Mouse (Mus musculus) liver, embryonic 16.5 days (tissue): ENCODE results near the gene Psme4. TPM values are rescaled to one million over a fixed set of nuclear protein-coding genes. Genes with fewer than 3 reads are reported as not detected.

Source experiments
- ATAC-seq: fragments of 200-750 bp; cut with Nextera tagmentation; 2 replicates; pipeline ENCODE4 v1.8.0; 2017; ENCODE audit warnings: low read depth, mild to moderate bottlenecking, moderate number of reproducible peaks, moderate library complexity
- H3K27ac ChIP-seq: fragments of 300-500 bp; sonication (generic); 2 replicates; pipeline ENCODE4 v1.5.1; 2014; ENCODE audit warnings: mild to moderate bottlenecking, low read length
- H3K27me3 ChIP-seq: fragments of 300-500 bp; sonication (generic); 2 replicates; pipeline ENCODE4 v1.6.1; 2014; ENCODE audit warnings: low read depth, low read length, mixed read lengths; ENCODE audit not compliant: control insufficient read depth, insufficient read depth
- H3K36me3 ChIP-seq: fragments of 300-500 bp; sonication (generic); 2 replicates; pipeline ENCODE4 v1.6.1; 2014; ENCODE audit warnings: mild to moderate bottlenecking; ENCODE audit not compliant: control insufficient read depth, insufficient read depth
- H3K4me1 ChIP-seq: fragments of 300-500 bp; sonication (generic); 2 replicates; pipeline ENCODE4 v1.6.1; 2014; ENCODE audit warnings: low read depth, low read length, mixed read lengths; ENCODE audit not compliant: control insufficient read depth
- H3K4me2 ChIP-seq: fragments of 300-500 bp; sonication (generic); 2 replicates; pipeline ENCODE4 v1.6.1; 2014; ENCODE audit warnings: low read depth, low read length, mixed read lengths
- H3K4me3 ChIP-seq: fragments of 300-500 bp; sonication (generic); 2 replicates; pipeline ENCODE4 v1.5.1; 2014; ENCODE audit warnings: low read depth, mild to moderate bottlenecking, low read length
- H3K9ac ChIP-seq: fragments of 300-500 bp; sonication (generic); 2 replicates; pipeline ENCODE4 v1.6.1; 2014; ENCODE audit warnings: low read depth, low read length
- H3K9me3 ChIP-seq: fragments of 300-500 bp; sonication (generic); replicated peaks from 2 replicates; pipeline ENCODE4 v1.6.1; 2016; ENCODE audit warnings: low read length; ENCODE audit not compliant: control insufficient read depth
- WGBS: fragments of 180-500 bp; shearing (Covaris S2); extraction: QIAGEN DNeasy Blood & Tissue Kit; methylation state at CpG from one replicate; pipeline ENCODE4 v1.1.7; 2014; ENCODE audit not compliant: insufficient replicate concordance; 5-methylcytosine and 5-hydroxymethylcytosine counted together
- polyA plus RNA-seq: library from polyadenylated mRNA; unstranded; fragments of >200 nt; fragmentation: Nextera tagmentation; extraction: Ambion mirVana; gene quantifications from 2 replicates; pipeline ENCODE4 v1.2.1, GENCODE M21; 2015

The Psme4 gene
- polyA plus RNA-seq, 1 experiment from 2014 or later, result 7.2 TPM

- no peaks in the 10 kb centered on the region for H3K27me3 ChIP-seq
- H3K9me3 ChIP-seq, result no peaks in the 10 kb centered on the region
These were observed 127.8 kb downstream of the Psme4 start for GRCm38 (mm10) chr11:30899312-30899711.

DNA sequence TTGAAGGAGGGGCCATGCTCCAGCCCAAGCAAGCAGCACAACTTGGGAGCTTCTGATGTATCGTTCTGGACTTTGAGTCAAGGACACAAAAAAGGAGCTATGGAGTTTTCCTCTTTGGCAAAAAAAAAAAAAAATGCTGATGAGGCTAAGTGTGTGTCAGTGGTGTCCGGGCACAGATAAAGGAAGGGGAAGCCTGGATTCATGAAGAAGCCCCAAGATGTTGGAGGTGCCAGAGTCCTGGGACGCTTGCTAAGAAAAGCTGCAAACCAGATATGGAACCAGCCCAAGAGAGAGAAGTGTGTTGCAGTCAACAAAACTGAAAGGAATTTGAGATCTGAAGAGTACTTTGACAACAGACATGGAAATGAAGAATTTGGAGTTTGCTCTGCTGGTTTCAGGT is 140.8 kb downstream of the Psme4 start:
- Histone ChIP-seq H3K27ac (no peak overlapping the region), H3K4me1 (no peaks in the 10 kb centered on the region), H3K9ac (no peak overlapping the region), H3K27me3 (no peaks in the 10 kb centered on the region), H3K4me3 (no peak overlapping the region), H3K9me3 (no peaks in the 10 kb centered on the region), H3K36me3 (no peaks in the 10 kb centered on the region), H3K4me2 (no peak overlapping the region)
- WGBS, result 55% methylated on average over 3 of the region's 3 CpGs
- no peak for ATAC-seq

More at GRCm38 (mm10) chr11:30899312-30899711, 127.8 kb downstream of the Psme4 start:
- Histone ChIP-seq H3K4me2 (no peak overlapping the region), H3K4me3 (no peak overlapping the region), H3K4me1 (no peaks in the 10 kb centered on the region), H3K9ac (no peak overlapping the region), H3K36me3 (no peaks in the 10 kb centered on the region), H3K27ac (no peak overlapping the region)
- no peak for ATAC-seq

- H3K36me3 ChIP-seq, result no peaks in the 10 kb centered on the region
- no peaks in the 10 kb centered on the region for H3K27me3 ChIP-seq
- no peak overlapping the region for H3K27ac ChIP-seq
- ATAC-seq, result no peak
- no peak overlapping the region for H3K4me3 ChIP-seq
- no peak overlapping the region for H3K9ac ChIP-seq
- H3K4me1 ChIP-seq, result no peaks in the 10 kb centered on the region
- WGBS, result 47% methylated on average over 1 of the region's 1 CpGs
- no peaks in the 10 kb centered on the region for H3K9me3 ChIP-seq
- H3K4me2 ChIP-seq, result no peak overlapping the region
These were observed 149.1 kb downstream of the Psme4 start for GRCm38 (mm10) chr11:30920641-30921040.

DNA sequence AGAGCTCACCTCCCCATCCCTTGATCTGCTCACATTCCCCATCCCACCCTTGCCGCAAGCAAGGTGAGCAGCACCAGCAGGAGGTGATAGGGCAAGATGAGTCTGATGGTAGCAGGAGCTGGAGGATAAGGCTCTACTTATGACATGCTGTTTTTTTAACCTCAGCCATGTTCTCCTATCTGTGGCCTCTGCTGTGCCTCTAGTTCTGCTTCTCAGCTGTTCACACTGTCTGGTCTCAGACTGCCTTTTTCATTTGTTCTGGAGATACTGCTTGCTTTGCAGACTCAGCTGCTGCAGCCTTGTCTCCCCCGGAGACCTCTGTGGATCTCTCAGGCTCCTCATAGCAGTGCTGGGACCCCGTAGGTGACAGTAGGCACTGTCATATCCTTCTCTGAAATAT is 151.8 kb downstream of the Psme4 start:
- Histone ChIP-seq H3K9ac (no peak overlapping the region), H3K27me3 (no peaks in the 10 kb centered on the region), H3K27ac (no peak overlapping the region), H3K4me1 (no peaks in the 10 kb centered on the region), H3K4me3 (no peak overlapping the region), H3K9me3 (no peaks in the 10 kb centered on the region), H3K4me2 (no peak overlapping the region), H3K36me3 (no peaks in the 10 kb centered on the region)
- no peak for ATAC-seq
- WGBS, result 78% methylated on average over 3 of the region's 3 CpGs

DNA sequence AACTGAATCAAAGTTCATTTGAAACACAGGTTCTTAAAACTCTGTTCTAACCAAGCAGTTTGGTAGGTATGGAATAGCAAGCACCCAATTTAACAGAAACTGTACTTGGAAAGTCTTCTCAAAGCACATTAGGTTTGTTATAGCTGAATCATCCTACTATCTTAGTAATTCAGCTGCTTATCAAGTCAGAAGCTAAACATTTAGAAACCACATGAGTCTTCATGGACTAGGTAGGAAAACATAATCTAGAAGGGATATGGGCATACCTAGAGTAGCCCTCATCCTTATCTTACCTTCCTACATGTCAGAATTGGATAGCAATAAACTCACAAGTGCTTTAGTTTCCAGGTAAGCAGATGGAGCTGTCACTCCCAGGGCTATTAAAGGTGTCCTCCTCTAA is 156.6 kb downstream of the Psme4 start:
- Histone ChIP-seq H3K27ac (no peak overlapping the region), H3K9me3 (no peaks in the 10 kb centered on the region), H3K36me3 (peaks cover 9% of the 10 kb centered on the region), H3K9ac (no peak overlapping the region), H3K4me2 (no peak overlapping the region), H3K4me3 (no peak overlapping the region), H3K4me1 (no peaks in the 10 kb centered on the region), H3K27me3 (no peaks in the 10 kb centered on the region)
- peak; percentile 59; the same call in 1 of the 2 replicates for ATAC-seq

- Histone ChIP-seq H3K36me3 (peaks cover 9% of the 10 kb centered on the region), H3K9ac (no peak overlapping the region), H3K4me2 (no peak overlapping the region), H3K4me1 (no peaks in the 10 kb centered on the region), H3K27ac (no peak overlapping the region), H3K4me3 (no peak overlapping the region), H3K9me3 (no peaks in the 10 kb centered on the region), H3K27me3 (no peaks in the 10 kb centered on the region)
- 83% methylated on average over 1 of the region's 1 CpGs for WGBS
- ATAC-seq, result no peak
These were observed 157.0 kb downstream of the Psme4 start for GRCm38 (mm10) chr11:30928498-30928897.

Other genes starting within 250 kb of the Psme4 start
- 2.0 and 3.4 TPM in 2 replicates for gene Acyp2, start 122.1 kb upstream of the Psme4 start, polyA plus RNA-seq
- gene Gpr75, start 113.6 kb downstream of the Psme4 start, polyA plus RNA-seq, result 0.04 TPM in 1 of 2 replicates, not detected in the other
- gene Asb3, start 113.7 kb downstream of the Psme4 start, polyA plus RNA-seq, result 11.2 and 12.0 TPM in 2 replicates
- 7.9 and 8.5 TPM in 2 replicates for gene Erlec1, start 182.6 kb downstream of the Psme4 start, polyA plus RNA-seq
- 104 and 118 TPM in 2 replicates for gene Chac2, start 214.6 kb downstream of the Psme4 start, polyA plus RNA-seq